Mouse (Mus musculus) common myeloid progenitor, adult 5-6 weeks (primary cell): ENCODE measurements at regions not wholly inside any gene's neighbourhood (a gene's known extent, or its start where the extent isn't known, plus 50 kb on each side); places are given as distances from the start of the nearest gene placed in this dataset.
A peak's percentile ranks its signal among the peaks of the same experiment; 100 is the strongest.

Source experiments
- ATAC-seq: replicated peaks from 2 replicates; pipeline ENCODE4 v1.8.0; 2016; ENCODE audit warnings: low read depth, mild to moderate bottlenecking, moderate TSS enrichment, inconsistent platforms; ENCODE audit not compliant: poor library complexity, severe bottlenecking

- no peak for ATAC-seq
These were observed 123.7 kb upstream of the Tank start for GRCm38 (mm10) chr2:61454729-61455128.

GRCm38 (mm10) chr2:61454311-61454728, 124.1 kb upstream of the Tank start:
- peak; percentile 72 for ATAC-seq

- ATAC-seq = no peak
These were observed 124.7 kb upstream of the Tank start for GRCm38 (mm10) chr2:61453490-61454281.

- no peak for ATAC-seq
These were observed 125.8 kb upstream of the Tank start for GRCm38 (mm10) chr2:61452581-61452980.

GRCm38 (mm10) chr2:61450731-61451130, 127.7 kb upstream of the Tank start:
- ATAC-seq = peak; percentile 93

- ATAC-seq = no peak
These were observed 141.8 kb upstream of the Tank start for GRCm38 (mm10) chr2:61436591-61436990.

- ATAC-seq = no peak
These were observed 170.5 kb upstream of the Tank start for GRCm38 (mm10) chr2:61407881-61408280.

- no peak for ATAC-seq
These were observed 172.2 kb upstream of the Tank start for GRCm38 (mm10) chr2:61406104-61406751.

- ATAC-seq = no peak
These were observed 173.1 kb upstream of the Tank start for GRCm38 (mm10) chr2:61405261-61405660.

GRCm38 (mm10) chr2:61402588-61403487, 175.5 kb upstream of the Tank start:
- ATAC-seq = no peak

- ATAC-seq = peak; percentile 52
These were observed 176.5 kb upstream of the Tank start for GRCm38 (mm10) chr2:61401636-61402587.

- no peak for ATAC-seq
These were observed 179.8 kb upstream of the Tank start for GRCm38 (mm10) chr2:61398633-61399032.

GRCm38 (mm10) chr2:61389622-61390021, 188.8 kb upstream of the Tank start:
- ATAC-seq = peak; percentile 33

- ATAC-seq = peak; percentile 64
These were observed 189.2 kb upstream of the Tank start for GRCm38 (mm10) chr2:61389207-61389606.

- no peak for ATAC-seq
These were observed 190.8 kb upstream of the Tank start for GRCm38 (mm10) chr2:61387561-61387960.

- peak; percentile 73 for ATAC-seq
These were observed 191.4 kb upstream of the Tank start for GRCm38 (mm10) chr2:61386966-61387365.

- no peak for ATAC-seq
These were observed 193.9 kb upstream of the Tank start for GRCm38 (mm10) chr2:61384467-61384866.

GRCm38 (mm10) chr2:61383744-61384295, 194.6 kb upstream of the Tank start:
- ATAC-seq = no peak

- peak; percentile 52; the same call in 1 of the 2 replicates for ATAC-seq
These were observed 199.3 kb upstream of the Tank start for GRCm38 (mm10) chr2:61379076-61379475.
